Mouse (Mus musculus) frontal cortex, postnatal 25 days (tissue): ENCODE data around the gene Tcf7l2.

Experiments used
- DNase-seq, 2 experiments: peaks; one replicate each; pipeline ENCODE4 v3.0.0; 2022; ENCODE audit warnings: low spot score in 2 of 2

Gene Tcf7l2

GRCm38 (mm10) chr19:55902573-55903385 lies 161.2 kb downstream of the Tcf7l2 start:
- DNase-seq = no peak

GRCm38 (mm10) chr19:55909039-55909438 lies 167.4 kb downstream of the Tcf7l2 start:
- DNase-seq = no peak

GRCm38 (mm10) chr19:55911941-55912340 lies 170.3 kb downstream of the Tcf7l2 start:
- no peak for DNase-seq

- DNase-seq = no peak
Measured at GRCm38 (mm10) chr19:55912813-55913212, 171.2 kb downstream of the Tcf7l2 start.

DNA sequence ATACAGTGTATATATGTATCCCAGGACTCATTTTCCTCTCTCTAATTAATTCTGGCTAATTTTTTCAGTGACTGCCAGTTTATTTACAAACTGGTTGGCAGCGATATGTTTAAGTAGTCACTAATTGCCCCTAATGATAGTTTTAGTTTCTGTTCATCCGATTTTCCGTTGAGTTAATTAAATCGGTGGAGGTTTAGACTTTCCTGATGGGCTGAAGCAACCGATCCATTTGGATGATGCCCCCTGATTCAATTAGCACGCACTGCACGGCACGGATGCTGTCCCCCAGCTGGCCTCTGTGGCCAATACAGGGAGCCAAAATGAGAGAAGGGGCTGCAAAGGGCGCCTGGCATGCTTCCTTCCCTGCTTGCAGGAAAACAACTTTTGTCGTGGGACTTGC lies 172.0 kb downstream of the Tcf7l2 start:
- no peak for DNase-seq

GRCm38 (mm10) chr19:55914614-55915211 lies 173.1 kb downstream of the Tcf7l2 start:
- DNase-seq = no peak

- DNase-seq = no peak
Measured at GRCm38 (mm10) chr19:55915506-55915905, 173.9 kb downstream of the Tcf7l2 start.

DNA sequence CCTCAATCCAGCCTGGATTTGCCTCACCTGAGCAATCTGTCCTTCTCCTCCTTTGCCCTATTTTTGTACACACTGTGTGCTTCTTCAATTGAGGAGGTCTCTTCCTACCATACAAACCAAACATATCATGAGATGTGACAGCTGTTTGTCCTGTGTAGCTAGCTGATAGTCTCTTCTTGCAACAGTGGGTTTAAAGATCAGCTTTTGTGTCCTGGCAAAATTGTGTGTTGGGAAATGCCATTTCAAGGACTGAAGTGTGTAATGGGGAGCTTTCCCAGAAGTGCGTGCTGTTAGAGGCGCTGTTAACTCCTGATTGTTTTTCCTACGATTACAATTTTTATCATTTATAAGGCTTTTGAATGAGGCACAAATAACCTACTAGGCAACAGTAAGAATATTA lies 174.6 kb downstream of the Tcf7l2 start:
- no peak for DNase-seq

DNA sequence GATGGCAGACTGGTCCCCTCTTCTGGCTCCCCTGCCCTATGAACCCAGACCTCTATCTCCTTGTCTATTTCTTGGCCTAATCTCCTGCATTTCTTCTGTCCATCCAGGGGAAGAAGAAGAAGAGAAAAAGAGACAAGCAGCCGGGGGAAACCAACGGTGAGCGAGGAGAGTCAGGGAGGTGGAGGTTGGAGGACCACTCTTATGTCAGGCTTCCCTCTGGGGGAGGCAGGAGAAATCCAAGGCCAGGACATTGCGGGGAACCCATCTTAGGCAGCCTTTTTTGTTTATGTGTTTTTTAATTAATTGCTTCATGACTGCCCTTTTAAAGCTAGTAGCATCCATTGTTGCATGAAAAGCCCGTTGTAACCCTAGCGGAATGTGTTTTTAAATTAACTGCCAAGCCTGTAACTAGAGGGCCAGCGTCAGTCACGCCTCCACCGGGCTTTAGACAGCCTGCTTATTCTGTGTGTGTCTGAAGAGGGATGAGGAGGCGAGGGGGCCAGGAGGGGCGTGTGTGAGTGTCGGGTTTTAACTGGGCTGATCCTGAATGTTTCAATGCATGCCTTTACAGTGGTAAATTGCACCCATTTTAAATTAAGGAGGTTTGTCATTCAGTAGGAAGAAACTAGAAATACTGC lies 182.3 kb downstream of the Tcf7l2 start:
- DNase-seq = no peak

DNA sequence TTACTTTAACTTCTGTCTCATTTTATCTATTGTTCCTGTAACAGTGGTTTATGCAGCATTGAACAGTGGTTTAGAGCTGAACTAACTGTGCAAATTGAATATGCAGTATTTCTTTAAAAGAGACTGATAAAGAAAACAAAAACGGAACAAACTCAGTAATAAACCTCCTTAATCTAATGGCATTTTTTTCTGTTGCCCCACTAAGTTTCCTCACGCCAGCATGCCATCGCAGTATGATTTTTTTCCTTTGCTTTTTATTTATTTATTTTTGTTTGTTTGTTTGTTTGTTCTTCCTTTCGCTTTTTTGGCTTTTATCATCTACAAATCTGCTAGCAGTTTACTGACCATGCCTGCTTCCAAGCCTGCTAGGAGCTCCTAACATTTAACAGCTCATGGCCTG lies 183.2 kb downstream of the Tcf7l2 start:
- no peak for DNase-seq

DNA sequence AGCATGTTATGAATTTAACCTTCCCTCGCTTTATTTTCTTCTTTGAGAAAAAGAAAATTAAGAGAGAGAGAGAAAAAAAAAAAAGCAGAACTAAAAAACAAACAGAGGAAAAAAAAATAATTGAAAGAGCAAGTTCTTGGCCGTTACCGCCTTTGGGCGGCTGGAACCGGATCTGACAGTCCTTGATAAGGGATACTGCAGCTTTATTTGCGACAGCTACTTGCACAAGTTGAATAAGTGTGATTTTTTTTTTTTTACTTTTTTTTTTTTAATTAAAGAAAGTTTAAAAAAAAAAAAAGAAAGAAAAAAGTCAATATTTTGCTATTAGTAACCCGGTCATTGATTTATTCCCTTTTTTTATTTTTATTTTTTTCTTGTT lies 183.8 kb downstream of the Tcf7l2 start:
- DNase-seq = no peak

DNA sequence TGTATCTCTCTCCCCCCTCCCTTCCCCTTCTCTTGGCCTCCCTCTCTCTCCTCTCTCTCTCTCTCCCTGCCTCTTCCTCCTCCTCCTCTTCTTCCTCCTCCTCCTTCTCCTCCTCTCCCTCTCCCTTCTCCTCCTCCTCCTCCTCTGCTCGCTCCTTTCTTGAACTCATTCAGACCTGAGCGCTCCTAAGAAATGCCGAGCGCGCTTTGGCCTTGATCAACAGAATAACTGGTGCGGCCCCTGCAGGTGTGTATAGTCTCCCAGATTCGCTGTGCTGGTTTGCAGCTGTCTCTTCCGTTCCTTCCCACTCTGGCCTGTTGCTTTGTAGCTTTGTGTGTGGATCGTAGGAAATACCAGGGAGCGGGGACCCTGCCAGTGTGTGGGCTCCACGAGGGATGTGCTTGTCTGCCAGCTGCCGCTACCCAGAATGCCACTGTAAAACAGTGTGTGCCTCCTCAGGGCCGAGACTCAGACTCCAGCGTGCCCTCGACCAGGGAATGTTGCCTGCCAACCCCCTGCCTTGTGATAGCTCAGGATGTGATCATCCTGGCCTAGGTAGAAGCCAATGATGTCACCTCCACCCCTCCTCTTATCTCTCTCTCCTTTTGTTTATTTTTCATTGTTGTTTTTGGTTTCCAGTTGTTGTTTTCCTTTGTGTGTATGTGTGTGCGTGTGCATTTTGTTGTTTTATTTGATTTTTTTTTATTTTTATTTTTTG lies 184.3 kb downstream of the Tcf7l2 start:
- no peak for DNase-seq

DNA sequence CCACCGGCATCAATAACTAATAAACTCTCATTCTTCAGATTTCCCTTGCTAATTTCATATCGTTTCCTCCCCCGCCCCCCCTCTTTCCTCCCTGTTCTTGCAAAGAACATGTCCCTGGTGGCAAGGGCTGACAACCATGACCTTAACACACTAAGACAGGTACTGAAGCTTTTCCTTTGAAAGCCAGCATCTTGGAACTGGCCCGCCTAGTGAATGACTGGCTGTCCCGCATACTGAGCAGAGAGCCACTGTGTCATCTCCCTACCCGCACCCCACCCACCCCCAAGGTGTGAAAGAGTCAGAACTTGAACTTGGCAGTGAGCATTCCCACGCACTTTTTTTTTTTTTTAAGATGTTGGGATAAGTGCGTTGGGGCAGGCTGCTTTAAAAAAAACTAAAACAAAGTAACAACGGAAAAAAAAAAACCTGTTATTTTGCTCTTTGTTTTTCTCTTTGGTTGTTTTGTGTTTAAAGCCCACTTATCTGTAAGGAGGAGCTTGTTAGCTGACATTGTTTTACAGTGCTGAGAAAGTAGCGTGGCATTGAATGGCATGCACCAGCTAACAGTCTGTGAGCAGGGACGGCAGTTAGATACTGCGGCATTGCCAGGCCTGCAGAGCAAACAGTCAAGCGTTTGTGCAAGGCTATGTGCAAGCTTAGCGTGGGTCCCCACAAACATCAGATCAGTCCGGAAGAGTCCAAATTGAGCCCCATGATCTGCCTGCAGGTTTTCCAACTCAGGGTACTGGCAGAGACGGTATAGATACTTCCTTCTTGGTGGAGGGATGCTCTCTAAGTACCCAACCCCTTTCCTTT lies 185.4 kb downstream of the Tcf7l2 start:
- no peak for DNase-seq

DNA sequence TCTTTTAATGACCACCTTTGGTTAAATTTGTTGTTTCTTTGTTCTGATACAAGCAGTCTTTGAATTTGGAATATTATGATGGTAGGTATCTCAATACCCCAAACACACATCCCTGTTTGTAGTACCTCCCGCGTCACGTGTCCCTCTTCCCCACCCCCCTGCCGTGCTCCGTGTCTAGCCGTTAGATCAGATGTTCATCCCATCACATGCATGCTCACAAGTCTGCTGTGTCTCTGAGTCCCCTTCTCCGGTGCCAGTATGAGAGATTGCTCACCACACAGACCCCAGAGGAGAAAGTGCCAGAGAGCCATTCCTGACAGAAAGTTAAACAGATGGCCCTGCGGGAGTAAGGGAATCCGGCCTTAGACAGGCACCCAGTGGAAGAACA lies 186.0 kb downstream of the Tcf7l2 start:
- DNase-seq = no peak

DNA sequence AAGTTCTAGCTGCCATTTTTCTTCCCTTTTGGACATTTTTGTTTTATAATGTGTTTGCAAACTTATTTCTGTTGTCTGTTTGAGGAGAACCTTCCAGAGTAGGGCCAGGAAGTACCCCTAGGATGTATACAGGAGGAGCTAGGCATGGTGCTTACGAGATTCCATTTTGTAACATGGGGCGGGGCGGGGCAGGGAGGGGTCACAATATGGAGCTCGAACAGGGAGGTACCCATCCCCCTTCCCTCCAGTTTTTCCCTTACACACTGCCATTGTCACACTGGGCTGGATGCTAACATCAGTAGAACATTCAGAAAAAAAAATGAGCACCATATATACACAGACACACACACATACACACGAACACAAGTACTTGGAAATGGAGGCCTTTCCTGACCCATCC lies 187.1 kb downstream of the Tcf7l2 start:
- DNase-seq = no peak

DNA sequence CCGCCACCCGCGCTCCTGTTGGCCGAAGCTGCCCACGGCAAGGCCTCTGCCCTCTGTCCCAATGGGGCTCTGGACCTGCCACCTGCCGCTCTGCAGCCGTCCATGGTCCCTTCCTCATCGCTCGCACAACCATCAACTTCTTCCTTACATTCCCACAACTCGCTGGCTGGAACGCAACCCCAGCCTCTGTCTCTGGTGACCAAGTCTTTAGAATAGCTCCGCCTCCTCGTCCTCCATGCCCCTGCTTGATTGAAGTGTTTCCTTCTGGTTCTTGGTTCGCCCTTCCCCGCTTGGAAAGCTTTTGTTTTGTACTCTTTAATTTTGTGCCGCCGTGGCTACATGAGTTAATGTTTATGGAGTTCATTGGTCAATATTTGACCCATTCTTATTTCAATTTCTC lies 190.0 kb downstream of the Tcf7l2 start:
- no peak for DNase-seq

DNA sequence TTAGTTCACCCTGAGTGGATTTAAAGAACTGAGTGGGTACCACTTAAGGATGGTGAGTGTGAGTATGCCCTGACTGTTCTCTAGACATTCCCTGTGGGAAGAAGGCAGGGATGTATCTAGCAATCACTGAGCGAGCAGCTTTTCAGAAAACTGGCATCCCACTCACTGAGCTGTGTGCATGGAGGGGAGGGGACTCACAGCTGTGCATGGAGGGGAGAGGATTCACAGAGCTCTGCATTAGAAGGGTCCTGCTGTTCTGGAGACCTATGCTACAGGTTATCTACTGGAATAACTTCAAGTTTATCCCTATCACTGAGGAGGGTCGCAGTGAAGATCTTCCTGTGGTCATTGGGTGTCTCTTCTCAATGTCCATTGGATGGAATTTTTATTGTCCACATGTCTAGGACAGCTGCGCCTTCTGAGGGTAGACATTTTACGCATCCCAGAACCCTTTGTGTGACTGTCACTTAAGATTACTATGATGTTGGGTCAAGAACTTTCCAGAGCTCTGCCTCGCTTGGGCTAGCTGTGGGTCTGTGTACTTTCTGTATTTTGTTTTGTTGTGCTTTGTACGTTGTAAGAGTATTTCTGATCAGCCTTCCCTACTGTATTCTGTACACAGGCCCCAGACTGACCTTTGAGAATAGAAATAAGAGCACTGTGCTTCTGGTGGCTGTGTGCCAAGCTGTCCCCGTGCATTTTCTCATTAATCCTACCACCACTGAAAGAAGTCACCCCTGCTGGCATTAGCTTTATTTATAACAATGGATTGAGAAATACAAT lies 192.5 kb downstream of the Tcf7l2 start:
- DNase-seq = no peak

GRCm38 (mm10) chr19:55934730-55935003 lies 193.0 kb downstream of the Tcf7l2 start:
- no peak for DNase-seq

DNA sequence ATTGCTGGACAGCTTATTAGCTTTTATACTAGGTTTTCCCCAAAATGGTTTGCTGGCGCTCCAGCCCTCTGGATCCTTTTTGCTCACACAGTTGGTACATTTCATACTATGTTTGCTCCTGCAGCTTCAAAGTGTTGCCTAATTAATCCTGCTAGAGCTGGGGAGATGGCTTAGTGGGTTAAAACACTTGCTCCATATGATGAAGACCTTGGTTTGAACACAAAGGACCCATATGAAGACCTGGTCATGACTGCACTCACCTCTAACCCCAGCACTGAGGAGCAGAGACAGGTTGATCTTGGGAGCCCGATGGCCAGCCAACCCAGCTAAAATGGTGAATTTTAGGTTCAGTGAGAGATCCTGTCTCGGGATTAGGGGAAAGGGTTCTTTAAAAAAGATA lies 195.4 kb downstream of the Tcf7l2 start:
- DNase-seq = no peak

- no peak for DNase-seq
Measured at GRCm38 (mm10) chr19:55938254-55939046, 196.8 kb downstream of the Tcf7l2 start.
